In the genomic region with DNA sequence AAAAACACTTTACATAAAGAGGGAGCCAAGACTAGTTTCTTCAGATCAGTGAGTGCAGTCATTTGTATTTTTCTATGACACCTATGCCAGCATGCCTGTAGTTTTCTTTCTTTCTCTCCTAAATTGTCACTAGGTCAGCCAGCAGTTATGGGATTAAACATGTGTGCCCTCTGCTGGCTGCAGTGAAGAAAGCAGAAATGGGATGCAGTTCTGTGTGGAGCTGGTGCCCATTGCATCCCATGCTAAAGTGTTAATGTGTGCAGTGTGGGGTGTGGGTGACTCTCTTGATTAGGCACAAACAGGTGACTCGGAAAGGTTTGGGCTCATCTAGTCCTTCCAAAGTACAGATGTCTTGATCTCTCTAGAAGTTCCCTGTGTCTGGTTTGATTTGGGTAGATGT, we compare ENCODE assay signal across 8 mouse cellular contexts. TPM values are rescaled to one million over a fixed set of nuclear protein-coding genes. Genes with fewer than 3 reads are reported as not detected.
DNase-seq lines count a peak whose midpoint lies in the region; ATAC-seq and TF ChIP-seq lines count a peak whose summit lies in the region.

No protein-coding gene starts in this region.

- ATAC-seq in limb, embryonic 11.5 days (ENCODE audit: insufficient number of reproducible peaks, low FRiP score, low TSS enrichment, low read depth) = no peak
- ATAC-seq in kidney, postnatal 0 days (replicated peaks; ENCODE audit: low FRiP score, low read depth) = no peak
- peak; percentile 78 for ATAC-seq in megakaryocyte progenitor cell, adult 5-6 weeks (replicated peaks; ENCODE audit: poor library complexity)

- DNase-seq in cerebellum, adult 2 months = peak; percentile 29 to 40
- DNase-seq in cerebellum, adult 8-10 months = no peak
- DNase-seq in limb, embryonic 11.5 days (ENCODE audit: low spot score) = peak; percentile 32
- DNase-seq in limb, embryonic 10.5 days (ENCODE audit: low spot score) = no peak
- peak; percentile 16 to 42 for DNase-seq in adrenal gland, postnatal 36 days
- peak; percentile 70 for DNase-seq in kidney, postnatal 0 days (ENCODE audit: low spot score)
- DNase-seq in ovary, adult 18-20 months (ENCODE audit: low spot score) = no peak

- no peaks in the 10 kb centered on the region for H3K4me1 ChIP-seq in cerebellum, adult 2 months (ENCODE audit: control insufficient read depth, insufficient read depth, low read length)
- no peaks in the 10 kb centered on the region for H3K4me1 ChIP-seq in limb, embryonic 11.5 days (ENCODE audit: control insufficient read depth, insufficient read depth, low read length)
- H3K4me1 ChIP-seq in limb, embryonic 10.5 days = no peaks in the 10 kb centered on the region
- H3K4me1 ChIP-seq in kidney, postnatal 0 days (replicated peaks; ENCODE audit: insufficient read depth, low read length) = no peaks in the 10 kb centered on the region

- no peaks in the 10 kb centered on the region for H3K36me3 ChIP-seq in limb, embryonic 11.5 days (ENCODE audit: control insufficient read depth, insufficient read depth, low read length)
- peaks cover 24% of the 10 kb centered on the region for H3K36me3 ChIP-seq in limb, embryonic 10.5 days
- peaks cover 10% of the 10 kb centered on the region; the same call in 1 of the 2 replicates for H3K36me3 ChIP-seq in kidney, postnatal 0 days (ENCODE audit: insufficient read depth, low read length)

- TF ChIP-seq POLR2A in cerebellum, adult 2 months (IDR thresholded peaks at IDR 0.05; ENCODE audit: borderline replicate concordance, insufficient read depth, low read length) = no peak

- H3K9ac ChIP-seq in limb, embryonic 11.5 days (ENCODE audit: low read length) = no peak overlapping the region
- H3K9ac ChIP-seq in kidney, postnatal 0 days (ENCODE audit: low read depth, low read length) = no peak overlapping the region

- H3K27me3 ChIP-seq in cerebellum, adult 2 months (ENCODE audit: control insufficient read depth, insufficient read depth, low read length) = no peaks in the 10 kb centered on the region
- H3K27me3 ChIP-seq in limb, embryonic 11.5 days (ENCODE audit: control insufficient read depth, insufficient read depth, low read length) = no peaks in the 10 kb centered on the region
- H3K27me3 ChIP-seq in limb, embryonic 10.5 days (ENCODE audit: low read depth, poor library complexity, severe bottlenecking) = no peaks in the 10 kb centered on the region
- H3K27me3 ChIP-seq in kidney, postnatal 0 days (ENCODE audit: insufficient read depth, low read length) = no peaks in the 10 kb centered on the region

- H3K4me3 ChIP-seq in cerebellum, adult 2 months (replicated peaks; ENCODE audit: insufficient read depth, low read depth, low read length) = no peak overlapping the region
- H3K4me3 ChIP-seq in limb, embryonic 11.5 days (ENCODE audit: low read depth, low read length) = no peak overlapping the region
- no peak overlapping the region for H3K4me3 ChIP-seq in limb, embryonic 10.5 days
- H3K4me3 ChIP-seq in kidney, postnatal 0 days (replicated peaks; ENCODE audit: low read depth, low read length) = no peak overlapping the region

- no peak overlapping the region for H3K4me2 ChIP-seq in limb, embryonic 11.5 days (ENCODE audit: low read depth, severe bottlenecking)
- H3K4me2 ChIP-seq in kidney, postnatal 0 days (ENCODE audit: low read length) = no peak overlapping the region

- peak; percentile 61 for TF ChIP-seq CTCF in cerebellum, adult 2 months (IDR thresholded peaks at IDR 0.05; ENCODE audit: borderline replicate concordance, insufficient read depth, low read depth, low read length)
- TF ChIP-seq CTCF in kidney, postnatal 0 days (IDR thresholded peaks at IDR 0.05; ENCODE audit: low read depth) = peak; percentile 79

- 96% methylated on average over 1 of the region's 1 CpGs for WGBS in cerebellum, adult 2 months
- 72% methylated on average over 1 of the region's 1 CpGs for WGBS in limb, embryonic 11.5 days
- 80% methylated on average over 1 of the region's 1 CpGs for WGBS in limb, embryonic 10.5 days
- WGBS in kidney, postnatal 0 days = 82% methylated on average over 1 of the region's 1 CpGs

- H3K9me3 ChIP-seq in limb, embryonic 11.5 days (ENCODE audit: control insufficient read depth, low read length) = no peaks in the 10 kb centered on the region
- H3K9me3 ChIP-seq in limb, embryonic 10.5 days (replicated peaks) = no peaks in the 10 kb centered on the region
- H3K9me3 ChIP-seq in kidney, postnatal 0 days (replicated peaks; ENCODE audit: low read length) = no peaks in the 10 kb centered on the region

- no peak overlapping the region for H3K27ac ChIP-seq in cerebellum, adult 2 months (ENCODE audit: insufficient read depth, low read length)
- no peak overlapping the region for H3K27ac ChIP-seq in limb, embryonic 11.5 days (replicated peaks; ENCODE audit: low read depth, low read length)
- no peak overlapping the region for H3K27ac ChIP-seq in limb, embryonic 10.5 days
- no peak overlapping the region for H3K27ac ChIP-seq in kidney, postnatal 0 days

RNA-seq across cellular contexts. Expression of a gene that starts 11.1 kb away (rescaled TPM):
- 61.7 and 66.3 TPM in 2 replicates for polyA plus RNA-seq in cerebellum, adult 2 months (2012; rRNA removed)
- polyA plus RNA-seq in limb, embryonic 11.5 days (2014; fragmentation: Nextera tagmentation; extraction: Ambion mirVana) = 0.17 TPM in 1 of 2 replicates, not detected in the other
- 0.13 TPM in 2 replicates for polyA plus RNA-seq in limb, embryonic 10.5 days (2016; fragmentation: Nextera tagmentation; extraction: Ambion mirVana)
- total RNA-seq in adrenal gland, postnatal 36 days (2021) = not detected
- 3.5 and 4.0 TPM in 2 replicates for polyA plus RNA-seq in kidney, postnatal 0 days (2015; fragmentation: Nextera tagmentation; extraction: Ambion mirVana)
- not detected in 2 replicates for total RNA-seq in megakaryocyte progenitor cell, adult 5-6 weeks (2015)
- not detected in 2 replicates for total RNA-seq in megakaryocyte progenitor cell, adult 5-6 weeks (2017)

RNA-seq across cellular contexts. Expression of a gene that starts 37.2 kb away (rescaled TPM):
- polyA plus RNA-seq in cerebellum, adult 2 months (2012; rRNA removed) = 79.5 and 92.0 TPM in 2 replicates
- polyA plus RNA-seq in limb, embryonic 11.5 days (2014; fragmentation: Nextera tagmentation; extraction: Ambion mirVana) = 380 and 400 TPM in 2 replicates
- polyA plus RNA-seq in limb, embryonic 10.5 days (2016; fragmentation: Nextera tagmentation; extraction: Ambion mirVana) = 520 and 554 TPM in 2 replicates
- 10 to 100 TPM; 47.4 to 56.1 TPM for total RNA-seq in adrenal gland, postnatal 36 days (2021)
- 210 and 215 TPM in 2 replicates for polyA plus RNA-seq in kidney, postnatal 0 days (2015; fragmentation: Nextera tagmentation; extraction: Ambion mirVana)
- 117 TPM in 2 replicates for total RNA-seq in megakaryocyte progenitor cell, adult 5-6 weeks (2015)
- 96.3 and 127 TPM in 2 replicates for total RNA-seq in megakaryocyte progenitor cell, adult 5-6 weeks (2017)

RNA-seq across cellular contexts. Expression of a gene that starts 37.7 kb away (rescaled TPM):
- 31.9 and 33.5 TPM in 2 replicates for polyA plus RNA-seq in cerebellum, adult 2 months (2012; rRNA removed)
- 23.8 and 27.4 TPM in 2 replicates for polyA plus RNA-seq in limb, embryonic 11.5 days (2014; fragmentation: Nextera tagmentation; extraction: Ambion mirVana)
- 24.7 and 26.0 TPM in 2 replicates for polyA plus RNA-seq in limb, embryonic 10.5 days (2016; fragmentation: Nextera tagmentation; extraction: Ambion mirVana)
- 10 to 100 TPM; 41.8 to 57.6 TPM for total RNA-seq in adrenal gland, postnatal 36 days (2021)
- 21.1 and 21.2 TPM in 2 replicates for polyA plus RNA-seq in kidney, postnatal 0 days (2015; fragmentation: Nextera tagmentation; extraction: Ambion mirVana)
- total RNA-seq in megakaryocyte progenitor cell, adult 5-6 weeks (2015) = 26.4 and 26.5 TPM in 2 replicates
- total RNA-seq in megakaryocyte progenitor cell, adult 5-6 weeks (2017) = 11.5 and 14.6 TPM in 2 replicates

Comparison
In these comparisons a context has a peak if more than half of its experiments do, and no peak if none do; other contexts are left out.
1. DNase-seq: peak in cerebellum, adult 2 months (2 of 2), limb, embryonic 11.5 days (single experiment), adrenal gland, postnatal 36 days (2 of 2) and kidney, postnatal 0 days (single experiment); none in cerebellum, adult 8-10 months (single experiment), limb, embryonic 10.5 days (single experiment) and ovary, adult 18-20 months (single experiment).
2. RNA of a gene that starts 11.1 kb away (polyA plus RNA-seq): 61.7 to 66.3 TPM in cerebellum, adult 2 months; 3.5 to 4.0 TPM in kidney, postnatal 0 days, 0.13 TPM in limb, embryonic 10.5 days and 0.17 TPM in limb, embryonic 11.5 days; every median in the first group is over 10 times any median in the second.